ENCODE assay signal across 8 mouse cellular contexts in the genomic region with DNA sequence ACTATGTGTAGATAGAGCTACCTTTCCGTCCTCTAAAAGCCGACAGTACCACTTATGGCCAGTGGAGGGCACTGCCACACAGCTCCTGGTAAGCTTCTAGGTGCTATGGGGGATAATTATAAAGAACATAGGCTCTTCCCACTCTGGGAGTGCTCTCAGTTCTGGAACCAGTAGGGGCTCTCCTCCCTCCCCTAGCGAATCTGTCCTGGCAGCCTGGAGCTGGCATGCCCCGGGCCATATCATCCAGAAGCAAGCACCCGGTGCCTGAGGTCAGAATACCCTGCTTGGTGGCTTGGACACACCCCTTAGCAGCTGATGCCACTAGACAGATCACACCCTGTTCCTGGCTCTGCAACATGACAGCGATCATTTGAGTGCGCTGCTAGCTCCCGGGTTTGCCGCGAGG. TPM values are rescaled to one million over a fixed set of nuclear protein-coding genes. Genes with fewer than 3 reads are reported as not detected.
DNase-seq lines count a peak whose midpoint lies in the region; ATAC-seq and TF ChIP-seq lines count a peak whose summit lies in the region.

No protein-coding gene starts in this region.

- peak overlapping the region; percentile 52 for H3K9ac ChIP-seq in lung, embryonic 16.5 days (ENCODE audit: low read length)

- no peak overlapping the region for H3K4me3 ChIP-seq in G1E (ENCODE audit: low read depth, low read length)
- peak overlapping the region; percentile 26 for H3K4me3 ChIP-seq in lung, embryonic 16.5 days (ENCODE audit: low read length)

- H3K4me2 ChIP-seq in lung, embryonic 16.5 days (ENCODE audit: low read depth, low read length) = peak overlapping the region; percentile 61

- H3K9me3 ChIP-seq in G1E (replicated peaks) = peaks cover 35% of the 10 kb centered on the region
- no peaks in the 10 kb centered on the region for H3K9me3 ChIP-seq in lung, embryonic 16.5 days (ENCODE audit: control insufficient read depth, low read length)

- no peaks in the 10 kb centered on the region for H3K36me3 ChIP-seq in G1E (replicated peaks)
- no peaks in the 10 kb centered on the region for H3K36me3 ChIP-seq in lung, embryonic 16.5 days (ENCODE audit: control insufficient read depth, insufficient read depth, low read length)

- H3K27me3 ChIP-seq in G1E (ENCODE audit: insufficient read depth, low read length) = no peaks in the 10 kb centered on the region; the same call in 1 of the 2 replicates
- no peaks in the 10 kb centered on the region for H3K27me3 ChIP-seq in lung, embryonic 16.5 days (ENCODE audit: control insufficient read depth, insufficient read depth, low read depth, low read length)

- H3K27ac ChIP-seq in lung, embryonic 16.5 days (ENCODE audit: low read length) = peak overlapping the region; percentile 16; the same call in 1 of the 2 replicates

- 3% methylated on average over 10 of the region's 10 CpGs for WGBS in lung, embryonic 16.5 days

- peak; percentile 32 for TF ChIP-seq CTCF in G1E (IDR thresholded peaks at IDR 0.05; ENCODE audit: low read depth, low read length)

- H3K4me1 ChIP-seq in G1E (ENCODE audit: insufficient read depth, low read depth, low read length) = 0 out of 2 replicates have a peak, but pooled peaks cover 3% of the 10 kb centered on the region
- peaks cover 24% of the 10 kb centered on the region for H3K4me1 ChIP-seq in lung, embryonic 16.5 days (replicated peaks; ENCODE audit: control insufficient read depth, insufficient read depth, low read length)

- peak; percentile 22 for DNase-seq in G1E (ENCODE audit: low spot score)
- DNase-seq in cerebellum, adult 11-12 months = peak; percentile 84
- DNase-seq in forelimb bud, embryonic 11.5 days (ENCODE audit: low read depth, low spot score) = peak; percentile 87
- peak; percentile 90 for DNase-seq in layer of hippocampus, adult 9-11 months
- DNase-seq in ovary, postnatal 36 days (ENCODE audit: low spot score) = peak; percentile 83
- DNase-seq in thymus, postnatal 14 days = peak; percentile 91

- ATAC-seq in G1E (ENCODE audit: extremely low read depth, insufficient number of reproducible peaks, low FRiP score, poor library complexity, severe bottlenecking) = no peak; the same call in 1 of the 2 replicates
- ATAC-seq in hematopoietic stem cell, adult 5-6 weeks (replicated peaks in 1 of 2; ENCODE audit: insufficient read depth in 1 of 2, low FRiP score in 2 of 2, low TSS enrichment in 1 of 2, low read depth in 1 of 2, poor library complexity in 2 of 2, severe bottlenecking in 2 of 2) = peak; percentile 54 to 59
- peak; percentile 66 for ATAC-seq in lung, embryonic 16.5 days (ENCODE audit: low read depth)

RNA-seq across cellular contexts. Expression of a gene that starts 13.3 kb away (rescaled TPM):
- total RNA-seq in G1E (2014; fragmentation: Nextera tagmentation) (not detected in 2 replicates), G1E (2017) (not detected in 2 replicates)
- 0.04 TPM in 1 of 2 replicates, not detected in the other for polyA plus RNA-seq in G1E (2012)
- 246 and 344 TPM in 2 replicates for total RNA-seq in hematopoietic stem cell, adult 5-6 weeks (2017)
- polyA plus RNA-seq in lung, embryonic 16.5 days (2015; fragmentation: Nextera tagmentation; extraction: Ambion mirVana) = 10.8 and 11.5 TPM in 2 replicates

RNA-seq across cellular contexts. Expression of a gene that starts 16.8 kb away (rescaled TPM):
- total RNA-seq in G1E (2014; fragmentation: Nextera tagmentation) (not detected in 2 replicates), G1E (2017) (0.16 TPM in 1 of 2 replicates, not detected in the other)
- polyA plus RNA-seq in G1E (2012) = 0.04 and 0.09 TPM in 2 replicates
- 6.6 and 7.8 TPM in 2 replicates for total RNA-seq in hematopoietic stem cell, adult 5-6 weeks (2017)
- polyA plus RNA-seq in lung, embryonic 16.5 days (2015; fragmentation: Nextera tagmentation; extraction: Ambion mirVana) = 5.6 and 6.1 TPM in 2 replicates

RNA-seq across cellular contexts. Expression of a gene that starts 43.3 kb away (rescaled TPM):
- total RNA-seq in G1E (2014; fragmentation: Nextera tagmentation) (5.9 and 11.0 TPM in 2 replicates), G1E (2017) (34.6 and 35.3 TPM in 2 replicates)
- polyA plus RNA-seq in G1E (2012) = 42.5 and 55.1 TPM in 2 replicates
- total RNA-seq in hematopoietic stem cell, adult 5-6 weeks (2017) = 31.9 and 59.4 TPM in 2 replicates
- 75.0 and 82.4 TPM in 2 replicates for polyA plus RNA-seq in lung, embryonic 16.5 days (2015; fragmentation: Nextera tagmentation; extraction: Ambion mirVana)

RNA-seq across cellular contexts. Expression of a gene that starts 52.2 kb away (rescaled TPM):
- total RNA-seq in G1E (2014; fragmentation: Nextera tagmentation) = not detected in 2 replicates
- 0.12 TPM in 1 of 2 replicates, not detected in the other for total RNA-seq in G1E (2017)
- polyA plus RNA-seq in G1E (2012) = 0.09 TPM in 1 of 2 replicates, not detected in the other
- 0.63 TPM in 1 of 2 replicates, not detected in the other for total RNA-seq in hematopoietic stem cell, adult 5-6 weeks (2017)
- polyA plus RNA-seq in lung, embryonic 16.5 days (2015; fragmentation: Nextera tagmentation; extraction: Ambion mirVana) = 57.2 and 59.7 TPM in 2 replicates

Comparison
In these comparisons a context has a peak if more than half of its experiments do, and no peak if none do; other contexts are left out.
1. DNase-seq: peak in every context shown above with its lines; median percentile 91 in thymus, postnatal 14 days; 90 in layer of hippocampus, adult 9-11 months; 87 in forelimb bud, embryonic 11.5 days; 84 in cerebellum, adult 11-12 months; 83 in ovary, postnatal 36 days; 22 in G1E.
2. RNA of a gene that starts 13.3 kb away (total RNA-seq): 246 to 344 TPM in hematopoietic stem cell, adult 5-6 weeks; not detected in G1E; every median in the first group is over 100 times any median in the second.